Mouse (Mus musculus) midbrain, embryonic 12.5 days (tissue): ENCODE measurements around the gene Grm4. TPM values are rescaled to one million over a fixed set of nuclear protein-coding genes. Genes with fewer than 3 reads are reported as not detected.

ENCODE experiments used
- ATAC-seq: fragments of 200-750 bp; cut with Nextera tagmentation; 2 replicates; pipeline ENCODE4 v1.8.0; 2017; ENCODE audit warnings: low read depth, moderate TSS enrichment, moderate library complexity; ENCODE audit not compliant: low FRiP score
- H3K27ac ChIP-seq: fragments of 300-500 bp; sonication (generic); replicated peaks from 2 replicates; pipeline ENCODE4 v1.5.1; 2016; ENCODE audit warnings: mild to moderate bottlenecking
- H3K27me3 ChIP-seq: fragments of 300-500 bp; sonication (generic); 2 replicates; pipeline ENCODE4 v1.6.1; 2016; ENCODE audit warnings: mild to moderate bottlenecking
- H3K36me3 ChIP-seq: fragments of 300-500 bp; sonication (generic); 2 replicates; pipeline ENCODE4 v1.6.1; 2016
- H3K4me1 ChIP-seq: fragments of 300-500 bp; sonication (generic); 2 replicates; pipeline ENCODE4 v1.6.1; 2016
- H3K4me2 ChIP-seq: fragments of 300-500 bp; sonication (generic); replicated peaks from 2 replicates; pipeline ENCODE4 v1.6.1; 2016; ENCODE audit warnings: mild to moderate bottlenecking, moderate library complexity
- H3K4me3 ChIP-seq: fragments of 300-500 bp; sonication (generic); 2 replicates; pipeline ENCODE4 v1.5.1; 2016; ENCODE audit warnings: mild to moderate bottlenecking
- H3K9ac ChIP-seq: fragments of 300-500 bp; sonication (generic); replicated peaks from 2 replicates; pipeline ENCODE4 v1.6.1; 2016; ENCODE audit warnings: mild to moderate bottlenecking, moderate library complexity
- H3K9me3 ChIP-seq: fragments of 300-500 bp; sonication (generic); 2 replicates; pipeline ENCODE4 v1.6.1; 2016; ENCODE audit warnings: mild to moderate bottlenecking
- WGBS: fragments of 180-500 bp; shearing (Covaris S2); methylation state at CpG from one replicate; pipeline ENCODE4 v1.1.7; 2016; 5-methylcytosine and 5-hydroxymethylcytosine counted together
- polyA plus RNA-seq: library from polyadenylated mRNA; unstranded; fragments of >200 nt; fragmentation: Nextera tagmentation; extraction: Ambion mirVana; gene quantifications from 2 replicates; pipeline ENCODE4 v1.2.1, GENCODE M21; 2016

Grm4 gene
- polyA plus RNA-seq, 1 experiment from 2014 or later: 4.2 TPM

DNA sequence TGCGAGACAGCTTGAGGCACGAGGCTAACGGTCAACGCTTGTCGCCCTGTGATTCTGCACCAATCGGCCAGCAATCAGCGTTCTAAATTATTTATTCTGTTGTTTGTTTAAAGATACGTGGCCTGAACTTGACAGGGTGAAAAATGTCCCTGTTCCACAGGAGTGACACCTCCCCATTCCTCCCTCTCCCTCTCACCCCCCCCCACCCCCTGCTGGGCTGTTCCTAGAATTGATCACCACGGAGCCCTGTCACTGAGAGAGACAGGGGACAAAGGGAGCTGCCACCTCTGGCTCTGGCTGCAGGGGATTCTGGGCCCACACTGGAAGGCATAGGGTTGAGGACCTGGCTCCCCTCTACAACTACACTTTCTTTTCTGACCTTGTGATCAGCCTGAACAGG, 91.4 kb downstream of the Grm4 start:
- Histone ChIP-seq H3K36me3 (0 out of 2 replicates have a peak, but pooled peaks cover 12% of the 10 kb centered on the region), H3K9ac (no peak overlapping the region), H3K4me2 (no peak overlapping the region), H3K4me3 (no peak overlapping the region), H3K27me3 (peaks cover 5% of the 10 kb centered on the region; the same call in 1 of the 2 replicates), H3K27ac (no peak overlapping the region), H3K9me3 (peaks cover 13% of the 10 kb centered on the region; the same call in 1 of the 2 replicates), H3K4me1 (peaks cover 24% of the 10 kb centered on the region)
- ATAC-seq: no peak
- WGBS: 62% methylated on average over 9 of the region's 9 CpGs

DNA sequence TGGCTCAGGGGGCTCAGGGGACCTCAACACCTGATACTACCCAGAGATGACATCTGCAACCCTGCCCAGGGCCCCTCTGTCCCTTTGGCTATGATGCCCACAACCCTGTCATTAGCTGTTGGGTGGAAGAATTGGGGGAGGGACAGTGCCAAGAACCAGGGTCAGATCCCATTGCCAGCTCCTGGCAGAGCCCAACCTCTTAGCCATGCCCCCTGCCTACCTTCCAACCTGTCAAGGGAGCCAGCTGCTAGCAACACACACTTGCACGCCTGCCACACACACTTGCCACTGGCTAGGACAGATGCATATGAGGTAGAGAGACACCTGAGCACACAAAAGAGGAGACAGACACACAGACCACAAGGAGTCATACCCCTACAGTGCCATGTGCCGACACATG, 96.2 kb downstream of the Grm4 start:
- H3K9me3 ChIP-seq: peaks cover 13% of the 10 kb centered on the region; the same call in 1 of the 2 replicates
- 0 out of 2 replicates have a peak, but pooled peaks cover 12% of the 10 kb centered on the region for H3K36me3 ChIP-seq
- peaks cover 27% of the 10 kb centered on the region for H3K4me1 ChIP-seq
- H3K27me3 ChIP-seq: no peaks in the 10 kb centered on the region
- no peak for ATAC-seq
- no peak overlapping the region for H3K4me3 ChIP-seq
- 81% methylated on average over 2 of the region's 2 CpGs for WGBS
- H3K4me2 ChIP-seq: no peak overlapping the region
- no peak overlapping the region for H3K27ac ChIP-seq
- no peak overlapping the region for H3K9ac ChIP-seq

DNA sequence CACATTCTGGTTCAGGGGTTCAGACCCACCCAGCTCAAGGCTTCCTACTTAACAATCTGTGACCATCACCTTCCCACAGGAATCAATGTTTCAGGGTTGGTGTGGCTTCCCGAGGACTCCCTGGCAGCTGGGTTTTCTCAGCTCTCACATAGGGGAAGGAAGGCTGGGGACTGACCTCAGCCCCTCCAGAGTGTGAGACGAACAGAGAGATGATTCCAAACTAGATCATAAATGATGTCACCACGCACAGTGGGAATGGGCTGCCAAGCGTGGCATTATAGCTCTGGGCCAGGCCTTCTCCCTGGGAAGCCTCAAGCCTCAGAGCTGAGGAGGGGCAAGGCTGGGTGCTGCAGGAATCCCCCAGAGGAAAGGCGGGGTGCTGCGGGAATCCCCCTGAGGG, 96.8 kb downstream of the Grm4 start:
- H3K9ac ChIP-seq: no peak overlapping the region
- peaks cover 27% of the 10 kb centered on the region for H3K4me1 ChIP-seq
- H3K9me3 ChIP-seq: peaks cover 13% of the 10 kb centered on the region; the same call in 1 of the 2 replicates
- 0 out of 2 replicates have a peak, but pooled peaks cover 12% of the 10 kb centered on the region for H3K36me3 ChIP-seq
- no peak overlapping the region for H3K4me2 ChIP-seq
- H3K27ac ChIP-seq: no peak overlapping the region
- H3K4me3 ChIP-seq: no peak overlapping the region
- no peak for ATAC-seq
- no peaks in the 10 kb centered on the region; the same call in 1 of the 2 replicates for H3K27me3 ChIP-seq
- 79% methylated on average over 6 of the region's 6 CpGs for WGBS

DNA sequence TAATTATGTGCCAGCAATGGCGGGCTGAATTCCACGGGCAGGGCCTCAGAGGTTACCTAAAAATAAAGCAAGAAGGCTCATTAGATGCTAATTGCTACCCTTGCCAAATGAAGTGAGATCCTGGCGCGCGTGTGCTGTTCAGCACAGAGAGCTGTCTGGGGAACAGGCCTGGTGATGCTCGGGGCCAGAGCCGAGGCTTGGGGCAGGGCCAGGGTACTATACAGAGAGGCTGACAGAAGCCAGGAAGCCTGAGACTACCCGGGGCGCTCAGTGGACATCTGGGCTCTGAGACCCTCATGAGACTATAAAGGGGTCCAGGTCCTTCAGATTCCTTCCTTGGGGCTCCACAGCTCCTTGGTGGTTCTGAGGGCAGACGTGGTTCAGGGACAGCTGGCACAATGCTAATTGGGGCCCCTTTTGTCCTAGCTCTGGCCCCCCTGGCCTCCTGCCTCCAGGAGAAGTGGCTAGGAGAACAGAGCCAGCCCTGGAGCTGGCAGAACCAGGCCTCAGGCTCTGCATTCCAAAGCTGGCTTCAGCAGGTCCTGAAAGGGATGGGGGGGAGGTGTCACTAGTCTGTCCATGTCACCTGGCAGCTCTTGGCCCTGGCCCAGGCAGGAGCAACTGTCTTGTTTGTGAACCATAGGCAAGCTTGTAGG, 98.3 kb downstream of the Grm4 start:
- peak; percentile 74 for ATAC-seq
- Histone ChIP-seq H3K4me1 (peaks cover 27% of the 10 kb centered on the region), H3K36me3 (no peaks in the 10 kb centered on the region), H3K9me3 (0 out of 2 replicates have a peak, but pooled peaks cover under 1% of the 10 kb centered on the region), H3K4me3 (no peak overlapping the region), H3K27me3 (no peaks in the 10 kb centered on the region; the same call in 1 of the 2 replicates), H3K4me2 (no peak overlapping the region; the same call in 1 of the 2 replicates), H3K27ac (peak overlapping the region; percentile 84), H3K9ac (no peak overlapping the region)
- 33% methylated on average over 10 of the region's 10 CpGs for WGBS

DNA sequence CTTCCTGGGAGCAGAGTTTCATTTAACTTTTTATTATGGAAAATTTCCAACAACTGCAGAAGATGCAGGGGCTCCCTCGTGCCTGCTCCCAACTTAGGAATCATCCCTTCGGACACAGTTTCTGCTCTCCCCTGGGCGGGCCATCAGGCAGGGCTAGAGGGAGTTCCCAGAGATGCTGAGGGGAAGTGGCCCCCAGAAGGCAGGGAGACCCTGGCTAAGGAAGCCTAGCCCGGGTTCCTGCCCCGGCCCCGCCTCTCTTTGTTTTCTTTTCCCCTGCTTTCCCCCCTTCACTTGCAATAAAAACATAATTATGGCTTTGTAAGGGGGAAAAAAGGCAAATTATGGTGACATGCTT, 98.9 kb downstream of the Grm4 start:
- Histone ChIP-seq H3K4me2 (no peak overlapping the region; the same call in 1 of the 2 replicates), H3K4me1 (peaks cover 27% of the 10 kb centered on the region), H3K27ac (peak overlapping the region; percentile 84), H3K27me3 (no peaks in the 10 kb centered on the region; the same call in 1 of the 2 replicates), H3K9me3 (no peaks in the 10 kb centered on the region), H3K36me3 (no peaks in the 10 kb centered on the region), H3K9ac (no peak overlapping the region), H3K4me3 (no peak overlapping the region)
- peak; percentile 59; the same call in 1 of the 2 replicates for ATAC-seq
- 17% methylated on average over 6 of the region's 6 CpGs for WGBS

DNA sequence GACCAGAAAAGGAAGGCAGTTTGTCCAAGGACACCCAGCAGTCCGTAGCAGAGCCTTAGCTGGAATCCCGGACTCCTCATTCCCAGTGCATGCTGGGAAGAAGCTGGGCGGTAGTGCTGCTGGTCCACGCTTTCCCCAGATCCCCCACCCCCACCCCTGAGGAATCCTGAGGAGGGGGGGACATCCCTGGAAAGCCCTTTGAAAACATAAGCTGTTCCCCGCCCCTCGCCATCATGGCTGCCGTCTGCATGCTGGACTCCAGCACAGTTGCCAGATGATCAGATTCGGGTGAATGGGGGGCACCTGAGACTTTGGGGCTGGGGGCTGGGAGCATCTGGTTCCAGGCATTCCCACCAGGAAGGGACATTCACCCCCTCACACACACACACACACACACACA, 99.4 kb downstream of the Grm4 start:
- H3K4me1 ChIP-seq: peaks cover 27% of the 10 kb centered on the region
- no peak overlapping the region for H3K9ac ChIP-seq
- peaks cover 5% of the 10 kb centered on the region for H3K27me3 ChIP-seq
- no peak overlapping the region for H3K4me2 ChIP-seq
- ATAC-seq: peak; percentile 30; the same call in 1 of the 2 replicates
- H3K9me3 ChIP-seq: no peaks in the 10 kb centered on the region
- 33% methylated on average over 8 of the region's 8 CpGs for WGBS
- H3K4me3 ChIP-seq: no peak overlapping the region
- H3K27ac ChIP-seq: peak overlapping the region; percentile 84
- no peaks in the 10 kb centered on the region for H3K36me3 ChIP-seq

DNA sequence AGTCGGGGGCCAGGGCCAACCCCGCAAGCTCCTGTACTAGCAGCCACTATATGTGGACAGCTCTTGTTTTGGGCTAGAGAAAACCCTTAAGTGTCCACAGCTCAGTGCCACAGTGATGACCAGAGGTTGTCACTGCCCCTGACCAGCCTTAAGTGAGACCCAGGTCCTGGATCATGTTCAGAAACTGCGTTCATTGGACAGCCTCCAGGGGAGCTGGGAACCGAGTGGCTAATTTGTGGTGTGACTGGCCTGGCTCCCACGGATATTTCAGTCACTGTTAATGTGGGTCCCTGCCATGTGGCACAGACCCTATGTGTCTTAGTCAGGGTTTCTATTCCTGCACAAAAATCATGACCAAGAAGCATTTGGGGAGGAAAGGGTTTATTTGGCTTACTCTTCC, 112.2 kb downstream of the Grm4 start:
- H3K27ac ChIP-seq: no peak overlapping the region
- no peaks in the 10 kb centered on the region for H3K9me3 ChIP-seq
- no peak for ATAC-seq
- no peaks in the 10 kb centered on the region for H3K27me3 ChIP-seq
- H3K4me1 ChIP-seq: no peaks in the 10 kb centered on the region
- no peak overlapping the region for H3K4me2 ChIP-seq
- H3K36me3 ChIP-seq: no peaks in the 10 kb centered on the region
- no peak overlapping the region for H3K9ac ChIP-seq
- no peak overlapping the region for H3K4me3 ChIP-seq
- 78% methylated on average over 5 of the region's 5 CpGs for WGBS

DNA sequence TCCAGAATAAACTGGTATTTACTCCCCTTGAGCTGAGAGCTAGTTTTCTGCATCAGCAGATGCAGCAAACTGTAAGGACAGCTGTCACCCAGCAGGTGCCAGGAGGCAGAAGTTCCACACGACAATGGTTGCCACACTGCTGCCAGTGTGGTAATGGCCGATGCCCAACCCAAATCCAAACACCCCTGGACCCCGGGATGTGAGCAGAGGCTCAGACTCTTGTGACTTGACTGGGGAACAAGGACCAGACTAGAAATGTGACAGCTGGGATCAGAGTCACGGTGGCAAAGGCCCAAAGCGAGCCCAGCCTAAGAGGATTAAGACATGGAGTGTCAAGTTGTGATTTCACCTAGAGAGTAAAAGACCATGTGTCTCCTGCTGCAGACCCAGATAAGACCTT, 112.7 kb downstream of the Grm4 start:
- Histone ChIP-seq H3K36me3 (no peaks in the 10 kb centered on the region), H3K4me3 (no peak overlapping the region), H3K4me2 (no peak overlapping the region), H3K4me1 (no peaks in the 10 kb centered on the region), H3K27me3 (no peaks in the 10 kb centered on the region), H3K9me3 (no peaks in the 10 kb centered on the region), H3K27ac (no peak overlapping the region), H3K9ac (no peak overlapping the region)
- ATAC-seq: no peak
- WGBS: 42% methylated on average over 5 of the region's 5 CpGs

DNA sequence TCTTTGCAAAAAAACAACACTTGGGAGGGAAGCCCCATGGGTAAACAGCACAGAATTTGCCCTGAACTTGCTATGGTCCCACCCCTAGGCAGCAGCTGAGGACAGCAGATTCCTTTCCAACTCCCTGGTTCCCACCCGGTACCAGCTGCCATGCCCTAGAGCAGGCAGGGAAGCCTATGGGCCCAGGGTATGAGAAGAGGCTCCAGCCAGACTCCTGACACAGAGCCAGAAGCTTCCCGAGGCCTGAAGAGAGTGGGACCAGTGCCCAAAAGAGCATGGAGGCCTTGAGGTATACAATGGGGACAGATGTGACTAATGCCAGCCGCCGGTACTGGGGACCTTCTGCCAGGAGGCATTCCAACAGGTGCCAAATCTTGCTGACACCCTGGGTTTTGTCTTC, 114.2 kb downstream of the Grm4 start:
- Histone ChIP-seq H3K27me3 (no peaks in the 10 kb centered on the region), H3K9ac (no peak overlapping the region), H3K36me3 (no peaks in the 10 kb centered on the region), H3K4me3 (no peak overlapping the region), H3K9me3 (no peaks in the 10 kb centered on the region), H3K4me2 (no peak overlapping the region), H3K27ac (no peak overlapping the region), H3K4me1 (no peaks in the 10 kb centered on the region; the same call in 1 of the 2 replicates)
- WGBS: 88% methylated on average over 4 of the region's 4 CpGs
- ATAC-seq: no peak

DNA sequence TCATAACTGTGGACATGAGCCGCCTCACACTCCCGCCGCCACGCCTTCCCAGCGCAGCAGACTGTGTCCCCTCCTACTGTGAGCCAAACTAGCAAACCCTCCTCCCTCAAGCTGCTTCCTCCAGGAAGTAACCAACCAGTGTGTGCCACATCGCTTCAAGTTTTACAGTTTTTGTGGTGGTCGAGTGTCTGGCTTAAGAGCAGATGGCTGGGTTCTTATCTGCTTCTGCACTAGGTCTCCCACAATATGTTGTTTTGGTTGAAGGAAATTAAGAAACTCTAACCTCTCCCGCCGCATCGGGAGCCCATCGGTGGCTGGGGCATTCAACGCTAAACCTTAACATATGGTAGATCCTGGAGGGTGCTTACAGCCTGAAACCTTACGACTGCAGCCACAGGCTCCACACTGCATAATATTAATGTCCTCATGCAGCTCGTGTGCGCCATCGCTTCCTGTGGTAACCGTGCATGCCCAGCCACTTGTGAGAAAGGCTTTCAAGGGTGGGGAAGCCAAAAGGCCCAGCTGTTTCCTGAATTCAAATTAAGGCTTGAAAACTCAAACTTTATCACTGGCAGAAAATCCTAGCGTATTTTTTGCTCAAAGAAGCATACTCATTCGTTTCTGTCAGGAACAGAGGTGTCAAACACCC, 115.7 kb downstream of the Grm4 start:
- Histone ChIP-seq H3K9me3 (no peaks in the 10 kb centered on the region), H3K36me3 (no peaks in the 10 kb centered on the region), H3K27me3 (no peaks in the 10 kb centered on the region), H3K4me3 (no peak overlapping the region), H3K27ac (no peak overlapping the region), H3K4me1 (peaks cover 10% of the 10 kb centered on the region), H3K9ac (no peak overlapping the region), H3K4me2 (no peak overlapping the region)
- ATAC-seq: no peak
- 90% methylated on average over 19 of the region's 19 CpGs for WGBS

DNA sequence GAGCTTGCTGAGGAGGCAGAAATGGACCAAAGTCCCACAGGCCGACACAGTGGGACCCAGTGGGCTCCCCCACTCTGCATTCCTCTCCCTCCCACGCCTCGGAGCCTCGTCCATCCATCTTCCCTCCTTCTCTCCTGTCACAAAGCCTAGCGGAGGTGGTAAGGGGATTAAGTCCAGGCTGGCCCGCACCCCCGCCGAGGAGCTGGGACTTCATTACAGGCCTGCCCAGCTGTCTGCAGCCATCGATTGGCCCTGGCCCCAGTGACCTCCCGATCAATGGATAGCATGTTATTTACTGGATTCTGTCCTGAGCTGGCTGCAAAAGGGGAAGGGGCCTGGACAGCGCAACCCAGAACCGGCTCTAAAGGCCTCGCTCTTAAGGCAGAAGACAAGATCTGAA, 120.0 kb downstream of the Grm4 start:
- Histone ChIP-seq H3K36me3 (no peaks in the 10 kb centered on the region), H3K4me1 (peaks cover 16% of the 10 kb centered on the region), H3K9me3 (no peaks in the 10 kb centered on the region), H3K4me2 (0 out of 2 replicates have a peak overlapping the region, but pooled peaks have one; percentile 9), H3K27me3 (no peaks in the 10 kb centered on the region), H3K4me3 (no peak overlapping the region), H3K9ac (no peak overlapping the region), H3K27ac (peak overlapping the region; percentile 69)
- no peak for ATAC-seq
- WGBS: 6% methylated on average over 13 of the region's 13 CpGs

DNA sequence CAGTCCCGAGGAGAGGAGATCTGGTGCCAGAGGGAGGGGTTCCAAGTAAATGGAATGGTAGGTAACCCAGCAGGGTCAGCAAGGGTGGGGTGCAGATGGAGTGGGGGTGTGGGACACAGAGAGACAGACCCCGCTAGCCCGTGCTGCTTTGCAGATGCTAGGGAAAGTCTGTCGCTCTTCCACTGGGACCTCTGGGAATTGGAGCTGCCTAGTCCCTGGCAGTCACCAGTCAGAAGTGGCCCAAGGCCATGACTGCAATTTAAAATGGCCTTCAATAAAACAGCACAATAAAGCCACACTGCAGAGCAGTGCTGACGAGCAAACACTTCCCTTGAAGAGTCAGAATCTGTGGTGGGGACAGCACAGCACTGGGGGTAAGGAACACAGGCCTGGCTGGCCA, 127.3 kb downstream of the Grm4 start:
- H3K9me3 ChIP-seq: no peaks in the 10 kb centered on the region
- no peak overlapping the region for H3K4me2 ChIP-seq
- 72% methylated on average over 5 of the region's 5 CpGs for WGBS
- H3K36me3 ChIP-seq: no peaks in the 10 kb centered on the region
- H3K4me3 ChIP-seq: no peak overlapping the region
- H3K27me3 ChIP-seq: no peaks in the 10 kb centered on the region
- H3K9ac ChIP-seq: no peak overlapping the region
- H3K4me1 ChIP-seq: peaks cover 25% of the 10 kb centered on the region
- no peak for ATAC-seq
- no peak overlapping the region for H3K27ac ChIP-seq
